Mouse (Mus musculus): ENCODE data around the gene Ttc7b. TPM values are rescaled to one million over a fixed set of nuclear protein-coding genes. Genes with fewer than 3 reads are reported as not detected.
A peak's percentile ranks its signal among the peaks of the same experiment; 100 is the strongest.

The Ttc7b gene
- total RNA-seq, 1 experiment from 2014 or later: 25.8 TPM

GRCm38 (mm10) chr12:100474661-100475321 is 45.8 kb downstream of the Ttc7b start:
- ATAC-seq (ENCODE audit: extremely low read depth, insufficient number of reproducible peaks, low FRiP score, poor library complexity, severe bottlenecking): no peak

GRCm38 (mm10) chr12:100470295-100470694 is 50.3 kb downstream of the Ttc7b start:
- no peak for ATAC-seq (ENCODE audit: extremely low read depth, insufficient number of reproducible peaks, low FRiP score, poor library complexity, severe bottlenecking)

GRCm38 (mm10) chr12:100469503-100470293 is 50.9 kb downstream of the Ttc7b start:
- no peak for ATAC-seq (ENCODE audit: extremely low read depth, insufficient number of reproducible peaks, low FRiP score, poor library complexity, severe bottlenecking)

GRCm38 (mm10) chr12:100465101-100465715 is 55.4 kb downstream of the Ttc7b start:
- ATAC-seq (ENCODE audit: extremely low read depth, insufficient number of reproducible peaks, low FRiP score, poor library complexity, severe bottlenecking): no peak

- ATAC-seq (ENCODE audit: extremely low read depth, insufficient number of reproducible peaks, low FRiP score, poor library complexity, severe bottlenecking): no peak
Observed at GRCm38 (mm10) chr12:100457701-100458100, 62.9 kb downstream of the Ttc7b start.

GRCm38 (mm10) chr12:100456257-100456975 is 64.2 kb downstream of the Ttc7b start:
- no peak for ATAC-seq (ENCODE audit: extremely low read depth, insufficient number of reproducible peaks, low FRiP score, poor library complexity, severe bottlenecking)

- no peak for ATAC-seq (ENCODE audit: extremely low read depth, insufficient number of reproducible peaks, low FRiP score, poor library complexity, severe bottlenecking)
Observed at GRCm38 (mm10) chr12:100455453-100455852, 65.2 kb downstream of the Ttc7b start.

GRCm38 (mm10) chr12:100447701-100448277 is 72.8 kb downstream of the Ttc7b start:
- no peak for ATAC-seq (ENCODE audit: extremely low read depth, insufficient number of reproducible peaks, low FRiP score, poor library complexity, severe bottlenecking)

GRCm38 (mm10) chr12:100447161-100447560 is 73.5 kb downstream of the Ttc7b start:
- no peak for ATAC-seq (ENCODE audit: extremely low read depth, insufficient number of reproducible peaks, low FRiP score, poor library complexity, severe bottlenecking)

- no peak for ATAC-seq (ENCODE audit: extremely low read depth, insufficient number of reproducible peaks, low FRiP score, poor library complexity, severe bottlenecking)
Observed at GRCm38 (mm10) chr12:100445686-100446085, 74.9 kb downstream of the Ttc7b start.

GRCm38 (mm10) chr12:100445271-100445670 is 75.4 kb downstream of the Ttc7b start:
- peak; percentile 77 for ATAC-seq (ENCODE audit: extremely low read depth, insufficient number of reproducible peaks, low FRiP score, poor library complexity, severe bottlenecking)

GRCm38 (mm10) chr12:100444671-100445165 is 75.9 kb downstream of the Ttc7b start:
- no peak for ATAC-seq (ENCODE audit: extremely low read depth, insufficient number of reproducible peaks, low FRiP score, poor library complexity, severe bottlenecking)

GRCm38 (mm10) chr12:100443452-100443851 is 77.2 kb downstream of the Ttc7b start:
- no peak for ATAC-seq (ENCODE audit: extremely low read depth, insufficient number of reproducible peaks, low FRiP score, poor library complexity, severe bottlenecking)

GRCm38 (mm10) chr12:100441609-100442008 is 79.0 kb downstream of the Ttc7b start:
- no peak for ATAC-seq (ENCODE audit: extremely low read depth, insufficient number of reproducible peaks, low FRiP score, poor library complexity, severe bottlenecking)

- no peak for ATAC-seq (ENCODE audit: extremely low read depth, insufficient number of reproducible peaks, low FRiP score, poor library complexity, severe bottlenecking)
Observed at GRCm38 (mm10) chr12:100439883-100440282, 80.7 kb downstream of the Ttc7b start.

- ATAC-seq (ENCODE audit: extremely low read depth, insufficient number of reproducible peaks, low FRiP score, poor library complexity, severe bottlenecking): no peak
Observed at GRCm38 (mm10) chr12:100439145-100439755, 81.4 kb downstream of the Ttc7b start.

- ATAC-seq (ENCODE audit: extremely low read depth, insufficient number of reproducible peaks, low FRiP score, poor library complexity, severe bottlenecking): no peak
Observed at GRCm38 (mm10) chr12:100438509-100438908, 82.1 kb downstream of the Ttc7b start.

GRCm38 (mm10) chr12:100437862-100438261 is 82.8 kb downstream of the Ttc7b start:
- no peak for ATAC-seq (ENCODE audit: extremely low read depth, insufficient number of reproducible peaks, low FRiP score, poor library complexity, severe bottlenecking)

Measured in neutrophil, adult 5-6 weeks (primary cell).